Mouse (Mus musculus) cerebellum, postnatal 14 days (tissue): ENCODE data around the gene Hddc3.
"Not testable (repeated sequence)": the region's sequence is repeated elsewhere in the genome, so short reads cannot be mapped to it uniquely, and the experiment has no call there.

ENCODE experiments used
- DNase-seq, 2 experiments: peaks; one replicate each; pipeline ENCODE4 v3.0.0; 2021; ENCODE audit warnings: mixed read lengths in 2 of 2

Gene Hddc3

GRCm38 (mm10) chr7:80342858-80343257 is at the start of gene Hddc3:
Gene Hddc3, plus strand, starts transcription at chr7:80343104.
- DNase-seq = peak; percentile 98 to 99

GRCm38 (mm10) chr7:80294062-80294763 is 48.7 kb upstream of the Hddc3 start, which contains the start of gene Prc1:
Gene Prc1, plus strand, starts transcription at chr7:80294450.
- DNase-seq = peak; percentile 98 to 100

GRCm38 (mm10) chr7:80294764-80295648 is 47.9 kb upstream of the Hddc3 start:
- DNase-seq = peak in 1 of 2 experiments; percentile 14

- no peak for DNase-seq
Measured at GRCm38 (mm10) chr7:80296462-80296861, 46.4 kb upstream of the Hddc3 start.

DNA sequence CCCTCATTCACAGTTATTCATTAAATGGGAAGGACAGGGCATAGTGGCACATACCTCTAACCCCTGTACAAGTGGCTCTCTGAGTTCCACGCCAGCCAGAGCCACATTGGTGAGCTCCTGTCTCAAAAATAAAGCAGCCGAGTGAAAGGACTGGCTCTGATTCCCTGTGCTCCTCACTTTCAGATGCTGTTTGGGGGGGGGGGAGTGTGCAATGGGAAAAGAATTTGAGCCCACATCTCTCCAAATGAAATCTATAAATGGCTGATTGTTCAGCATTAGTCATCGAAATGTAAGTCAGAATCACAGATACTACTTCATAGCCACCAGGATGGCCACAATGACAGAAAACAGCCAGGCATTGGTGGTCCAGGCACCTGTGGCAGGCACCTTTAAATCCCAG is 45.9 kb upstream of the Hddc3 start:
- no peak for DNase-seq

DNA sequence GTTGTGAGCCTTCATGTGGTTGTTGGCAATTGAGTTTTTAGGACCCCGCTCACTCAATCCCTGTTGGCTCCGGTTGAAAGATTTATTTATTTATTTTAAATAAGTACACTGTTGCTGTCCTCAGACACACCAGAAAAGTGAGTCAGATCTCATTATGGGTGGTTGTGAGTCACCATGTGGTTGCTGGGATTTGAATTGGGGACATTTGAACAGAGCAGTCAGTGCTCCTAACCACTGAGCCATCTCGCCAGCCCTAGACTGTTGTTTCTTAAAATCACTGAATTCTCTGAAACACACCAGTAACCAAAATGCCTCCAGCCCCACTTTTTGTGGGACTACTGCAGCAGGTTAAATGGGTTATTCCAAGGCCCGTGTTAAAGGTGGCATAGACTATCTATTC is 44.1 kb upstream of the Hddc3 start:
- no peak for DNase-seq

- DNase-seq = no peak
Measured at GRCm38 (mm10) chr7:80299568-80299967, 43.3 kb upstream of the Hddc3 start.

GRCm38 (mm10) chr7:80301522-80301921 is 41.4 kb upstream of the Hddc3 start:
- no peak for DNase-seq

GRCm38 (mm10) chr7:80307766-80308165 is 35.1 kb upstream of the Hddc3 start:
- DNase-seq = no peak

- DNase-seq = no peak
Measured at GRCm38 (mm10) chr7:80310771-80311170, 32.1 kb upstream of the Hddc3 start.

GRCm38 (mm10) chr7:80315733-80316132 is 27.2 kb upstream of the Hddc3 start:
- no peak for DNase-seq

GRCm38 (mm10) chr7:80317439-80318115 is 25.3 kb upstream of the Hddc3 start:
- no peak for DNase-seq

GRCm38 (mm10) chr7:80318670-80319069 is 24.2 kb upstream of the Hddc3 start:
- no peak for DNase-seq

GRCm38 (mm10) chr7:80319846-80320496 is 22.9 kb upstream of the Hddc3 start:
- no peak for DNase-seq

- no peak for DNase-seq
Measured at GRCm38 (mm10) chr7:80323336-80323735, 19.6 kb upstream of the Hddc3 start.

GRCm38 (mm10) chr7:80324043-80324815 is 18.7 kb upstream of the Hddc3 start, which contains the start of gene Rccd1:
Gene Rccd1, minus strand, starts transcription at chr7:80324454.
- peak; percentile 98 for DNase-seq

DNA sequence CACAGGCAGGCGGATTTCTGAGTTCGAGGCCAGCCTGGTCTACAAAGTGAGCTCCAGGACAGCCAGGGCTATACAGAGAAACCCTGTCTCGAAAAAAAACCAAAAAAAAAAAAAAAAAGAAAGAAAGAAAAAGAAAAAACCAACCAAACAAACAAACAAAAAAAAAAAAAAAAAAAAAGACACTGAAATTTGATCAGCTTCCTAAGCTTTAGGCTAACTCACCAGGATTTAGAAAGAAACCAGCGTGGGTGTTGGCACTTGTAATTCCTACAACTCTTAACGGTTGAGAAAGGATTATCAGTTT is 18.1 kb upstream of the Hddc3 start:
- not testable (repeated sequence) for DNase-seq

GRCm38 (mm10) chr7:80325292-80325868 is 17.5 kb upstream of the Hddc3 start:
- DNase-seq = no peak

DNA sequence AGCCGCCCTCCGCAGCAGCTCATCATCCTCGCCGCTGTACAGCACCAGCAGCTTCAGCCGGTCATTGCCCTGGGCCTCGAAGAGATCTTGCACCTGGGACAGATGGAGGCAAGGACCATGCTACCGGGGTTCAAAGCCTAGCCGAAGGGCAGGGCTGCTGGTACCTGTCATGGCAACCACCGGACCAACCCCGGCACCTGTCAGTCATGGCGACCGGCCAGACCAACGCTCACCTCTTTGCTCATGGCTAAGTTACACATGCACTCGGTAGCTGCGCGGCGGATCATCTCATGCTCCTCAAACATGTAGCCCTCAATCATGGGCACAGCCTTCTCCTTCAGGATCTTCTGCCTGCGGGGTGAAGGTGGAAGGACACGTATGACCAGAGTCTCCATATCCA is 16.8 kb upstream of the Hddc3 start:
- DNase-seq = peak in 1 of 2 experiments; percentile 57

GRCm38 (mm10) chr7:80330278-80330677 is 12.6 kb upstream of the Hddc3 start:
- DNase-seq = peak in 1 of 2 experiments; percentile 34

- DNase-seq = no peak
Measured at GRCm38 (mm10) chr7:80331433-80331832, 11.5 kb upstream of the Hddc3 start.

GRCm38 (mm10) chr7:80334848-80335247 is 8.1 kb upstream of the Hddc3 start:
- DNase-seq = no peak
